Mouse (Mus musculus) ovary, adult 18-20 months (tissue): ENCODE results near the gene Phykpl.
"Not testable (repeated sequence)": the region's sequence is repeated elsewhere in the genome, so short reads cannot be mapped to it uniquely, and the experiment has no call there.

ENCODE experiments used
- DNase-seq: peaks from one replicate; pipeline ENCODE4 v3.0.0; 2022; ENCODE audit warnings: low spot score, mixed read lengths

The Phykpl gene

DNA sequence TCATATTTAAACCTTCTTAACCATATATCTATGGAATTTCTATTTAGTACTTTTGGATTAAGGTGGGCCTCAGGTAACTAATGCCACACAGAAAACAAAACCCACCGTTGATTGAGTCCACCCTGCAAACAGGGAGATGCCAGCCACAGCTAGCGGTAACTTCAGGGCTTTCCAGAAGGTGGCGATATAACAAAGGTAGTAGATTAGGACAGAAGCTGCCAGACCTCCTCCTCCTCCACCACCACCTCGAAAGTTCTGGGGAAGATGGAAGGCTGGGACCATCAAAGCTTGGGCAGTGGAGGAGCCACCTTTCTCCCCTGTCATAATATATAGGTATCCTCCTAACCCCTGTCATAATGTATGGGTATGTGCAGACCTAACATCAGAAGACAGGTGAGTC, 33.1 kb downstream of the Phykpl start:
- DNase-seq: peak; percentile 38

DNA sequence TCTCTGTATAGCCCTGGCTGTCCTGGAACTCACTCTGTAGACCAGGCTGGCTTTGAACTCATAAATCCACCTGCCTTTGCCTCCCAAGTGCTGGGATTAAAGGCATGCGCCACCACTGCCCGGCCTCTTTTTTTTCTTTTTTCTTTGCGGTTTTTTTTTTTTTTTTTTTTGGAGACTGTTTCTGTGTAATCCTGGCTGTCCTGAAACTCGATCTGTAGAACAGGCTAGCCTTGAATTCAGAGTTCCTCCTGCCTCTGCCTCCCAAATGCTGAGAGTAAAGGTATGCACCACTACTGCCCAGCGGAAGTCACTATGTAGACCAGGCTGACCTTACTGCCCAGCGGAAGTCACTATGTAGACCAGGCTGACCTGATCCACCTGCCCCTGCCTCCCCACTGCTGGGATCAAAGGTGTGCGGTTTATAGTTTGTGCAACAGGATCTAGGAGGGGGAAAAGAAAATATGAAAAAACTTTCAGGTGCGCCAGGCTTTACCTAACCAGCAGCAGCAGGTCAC, 34.4 kb downstream of the Phykpl start:
- no peak for DNase-seq

DNA sequence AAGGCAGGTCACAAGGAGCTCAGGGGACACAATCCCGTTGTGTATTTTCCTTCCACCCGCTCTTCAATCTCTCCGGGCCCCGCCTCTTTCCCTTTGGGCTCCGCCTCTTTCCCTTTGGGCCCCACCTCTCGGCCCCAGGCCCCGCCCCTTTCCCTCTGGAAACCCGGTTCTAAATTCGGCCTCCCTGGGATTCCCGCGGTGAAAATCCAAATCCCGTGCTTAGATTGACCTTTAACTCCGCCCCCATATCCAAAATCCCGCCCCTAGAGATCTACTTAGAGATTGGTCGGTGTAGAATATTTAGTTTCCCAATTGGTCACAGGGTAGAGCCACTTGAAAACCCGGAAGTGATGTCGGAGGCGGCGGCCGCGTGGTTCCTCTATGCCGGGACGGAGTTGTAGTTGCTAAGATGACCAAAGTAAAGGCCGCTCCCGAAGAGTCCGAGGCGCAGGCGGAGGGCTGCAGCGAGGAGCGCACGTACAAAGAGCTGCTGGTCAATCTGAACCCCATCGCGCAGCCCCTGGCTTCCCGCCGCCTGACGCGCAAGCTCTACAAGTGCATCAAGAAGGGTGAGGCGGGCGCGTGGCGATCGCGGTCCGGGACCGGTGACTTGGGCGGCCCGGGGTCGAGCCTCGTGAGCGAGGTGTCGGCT, 35.0 kb downstream of the Phykpl start, which contains the start of gene Nhp2:
TSS of gene Nhp2 (plus strand) at position 327 of the 652 bp plus-strand sequence.
- DNase-seq: peak; percentile 91

DNA sequence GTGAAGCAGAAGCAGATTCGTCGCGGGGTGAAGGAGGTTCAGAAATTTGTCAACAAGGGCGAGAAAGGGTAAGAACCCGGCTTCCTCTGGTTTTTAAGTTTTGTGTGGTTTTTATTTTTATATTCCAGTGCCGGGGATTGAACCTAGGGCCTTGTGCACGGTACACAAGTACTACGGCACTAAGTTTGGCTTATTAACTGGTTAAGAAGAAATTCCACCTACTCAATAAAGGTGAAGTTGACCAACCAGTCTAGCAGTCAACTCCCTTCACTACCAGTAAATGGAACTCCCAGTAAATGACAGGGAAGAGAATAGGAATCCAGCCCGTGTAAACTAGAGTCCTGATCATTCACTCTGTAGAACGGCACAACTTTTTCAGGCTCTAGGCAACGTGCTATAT, 35.5 kb downstream of the Phykpl start:
- no peak for DNase-seq

DNA sequence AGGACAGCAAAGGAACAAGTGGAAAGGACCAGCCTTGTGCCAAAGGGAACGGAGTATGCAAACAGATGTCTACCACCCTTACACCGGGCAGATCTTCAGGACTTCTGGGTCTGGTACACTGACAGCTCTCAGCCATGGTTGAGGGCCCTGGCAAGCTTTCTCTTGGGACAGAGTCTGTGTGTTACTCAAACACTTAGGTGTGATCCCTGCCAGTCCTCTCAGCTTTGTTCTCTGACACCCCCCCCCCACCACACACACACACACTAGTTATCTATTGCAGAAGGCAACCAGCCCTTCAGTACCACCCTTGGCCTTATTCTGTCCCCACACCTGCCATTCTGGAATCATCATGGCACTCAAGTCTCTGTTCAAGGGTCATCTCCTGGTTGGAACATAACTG, 37.2 kb downstream of the Phykpl start:
- no peak for DNase-seq

DNA sequence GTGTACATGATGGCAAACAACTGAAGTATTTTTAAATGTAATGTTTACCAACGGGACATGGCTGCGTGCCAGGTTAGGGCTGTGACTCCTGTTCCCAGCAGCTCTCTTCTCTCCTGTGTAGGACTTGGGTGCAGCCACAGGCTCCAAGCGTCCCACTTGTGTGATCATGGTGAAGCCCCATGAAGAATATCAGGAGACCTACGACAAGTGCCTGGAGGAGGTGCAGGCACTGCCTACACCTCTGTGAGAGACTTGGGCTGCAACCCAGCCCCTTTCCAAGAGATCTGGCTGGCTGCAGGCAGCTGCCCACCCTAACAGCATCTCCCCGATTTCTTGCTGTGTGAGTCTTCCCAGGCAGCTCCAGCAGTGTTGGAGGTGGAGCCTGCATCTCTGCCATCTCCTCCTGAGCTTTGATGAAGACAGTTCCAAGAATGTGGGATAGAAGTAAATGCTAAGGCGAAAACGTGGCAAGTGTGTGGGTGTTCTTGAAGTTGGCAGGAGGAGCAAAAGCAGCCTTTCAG, 38.5 kb downstream of the Phykpl start:
- DNase-seq: no peak

DNA sequence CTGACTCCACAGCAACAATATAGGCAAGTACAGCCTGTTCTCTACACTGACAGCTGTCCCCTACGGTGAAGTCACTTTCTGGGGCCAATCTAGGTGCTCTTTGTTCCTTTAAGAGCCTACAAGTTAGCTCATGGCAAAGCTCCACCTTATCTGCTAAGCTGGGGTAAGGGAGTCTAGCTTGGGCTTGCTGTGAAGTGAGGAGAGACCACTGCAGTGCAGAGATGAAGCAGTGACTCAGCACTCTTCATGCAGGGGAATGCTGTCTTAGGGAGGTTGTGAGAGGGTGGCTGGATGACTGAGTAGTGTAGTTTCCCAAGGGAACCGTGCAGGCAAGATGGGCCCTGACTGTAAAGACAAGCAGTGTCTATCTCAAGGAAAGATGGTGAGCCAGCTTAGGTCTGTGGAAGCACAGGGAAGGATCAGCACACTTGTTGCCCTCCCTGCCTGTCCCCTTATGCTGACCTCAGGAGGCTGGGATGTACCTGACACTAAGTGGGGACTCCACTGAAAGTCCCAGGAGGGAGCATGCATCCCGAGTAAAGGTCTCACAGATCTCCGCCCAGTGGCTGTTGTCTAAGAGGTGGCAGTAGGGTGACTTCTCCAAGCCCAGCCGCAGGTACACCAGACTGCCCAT, 40.7 kb downstream of the Phykpl start:
- DNase-seq: no peak

DNA sequence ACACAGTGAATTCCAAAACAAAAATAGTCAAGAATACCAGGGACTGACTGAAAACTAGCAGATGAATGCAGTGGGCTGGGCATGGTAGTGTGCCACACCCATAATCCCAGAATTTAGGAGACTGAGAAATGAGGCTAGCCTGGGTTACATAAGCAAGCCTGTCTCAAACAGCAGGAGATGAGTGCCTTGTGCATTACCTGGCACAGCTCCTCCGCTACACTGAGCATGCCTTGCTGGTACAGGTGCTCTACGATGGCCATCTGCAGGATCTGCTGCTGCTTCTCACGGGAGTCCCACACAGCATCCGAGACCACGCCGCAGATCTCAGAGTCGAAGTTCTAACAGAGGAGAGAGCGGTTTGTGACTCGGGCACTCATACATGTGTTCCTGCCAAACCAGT, 42.9 kb downstream of the Phykpl start:
- DNase-seq: no peak

DNA sequence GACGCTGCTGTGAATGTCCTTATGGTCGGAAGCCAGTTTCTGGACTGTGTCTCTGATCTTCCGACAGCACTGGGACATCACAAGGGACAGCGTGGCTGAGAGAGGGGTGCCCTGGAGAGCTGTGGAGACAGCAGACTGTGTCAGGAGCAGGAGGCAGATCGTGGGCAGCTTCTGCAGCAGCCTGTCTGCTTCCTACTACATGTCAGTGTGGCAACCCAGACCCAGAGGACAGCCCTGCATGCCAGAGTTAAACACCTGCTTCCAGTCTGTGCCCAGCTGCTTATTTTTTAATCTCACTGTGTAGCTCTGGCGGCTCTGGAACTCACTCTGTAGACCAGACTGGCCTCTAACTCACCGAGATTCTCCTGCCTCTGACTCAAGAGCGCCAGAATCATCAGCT, 43.4 kb downstream of the Phykpl start:
- no peak for DNase-seq

DNA sequence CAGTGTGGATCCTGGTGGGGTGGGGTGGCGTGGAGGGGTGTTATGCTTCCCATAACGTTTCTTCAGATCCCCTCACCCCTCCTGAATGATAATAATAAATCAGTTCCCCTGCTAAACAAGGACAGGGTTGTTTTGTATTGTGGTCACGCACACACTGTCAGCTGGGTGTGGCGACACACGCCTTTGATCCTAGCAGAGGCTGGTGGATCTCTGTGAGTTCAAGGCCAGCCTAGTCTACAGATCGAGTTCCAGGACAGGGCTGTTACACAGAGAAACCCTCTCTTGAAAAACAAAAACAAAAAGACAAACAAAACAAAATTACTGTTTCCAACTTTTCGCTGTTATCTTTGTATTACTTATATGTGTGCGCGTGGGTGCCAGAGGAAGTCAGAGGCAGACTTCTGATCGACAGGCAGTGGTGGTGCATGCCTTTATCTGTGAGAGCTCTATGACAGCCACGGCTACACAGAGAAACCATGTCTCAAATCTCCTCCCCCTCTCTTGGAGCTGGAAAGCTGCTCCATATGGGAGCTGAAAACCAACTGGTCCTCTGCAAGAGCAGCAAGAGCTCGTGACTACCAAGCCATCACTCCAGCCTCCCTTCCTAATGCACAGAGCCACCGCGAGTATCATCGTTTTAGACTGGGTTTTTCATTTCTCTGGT, 45.2 kb downstream of the Phykpl start:
- DNase-seq: peak; percentile 68

DNA sequence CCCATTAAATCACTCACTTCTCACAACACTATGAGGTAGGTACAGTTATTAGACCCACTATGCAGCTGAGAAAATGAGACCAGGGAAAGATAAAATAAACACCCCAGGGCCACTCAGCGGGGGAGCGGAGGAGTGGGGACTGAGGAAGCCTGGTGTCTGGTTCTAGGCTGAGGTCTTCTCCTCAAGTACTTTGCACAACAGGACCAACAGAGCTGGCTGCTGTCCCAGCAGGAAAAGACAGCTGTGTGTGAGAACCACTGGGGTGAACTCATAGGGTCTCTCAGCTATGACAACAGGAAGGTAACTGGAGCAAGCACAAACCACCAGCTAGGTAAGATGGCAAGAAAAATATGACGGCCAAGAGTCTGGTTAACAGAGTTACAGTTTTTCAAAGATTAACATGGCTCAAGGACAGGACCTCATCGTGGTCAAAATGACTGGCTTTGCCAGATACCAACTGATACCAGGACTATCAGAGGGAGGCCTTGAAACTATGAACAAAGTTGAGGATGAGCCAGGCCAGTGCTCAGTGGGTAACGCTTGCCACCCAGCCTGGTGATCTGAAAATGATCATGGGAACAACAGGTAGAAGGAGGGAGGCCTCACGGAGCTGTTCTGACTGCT, 47.7 kb downstream of the Phykpl start:
- DNase-seq: peak; percentile 58

DNA sequence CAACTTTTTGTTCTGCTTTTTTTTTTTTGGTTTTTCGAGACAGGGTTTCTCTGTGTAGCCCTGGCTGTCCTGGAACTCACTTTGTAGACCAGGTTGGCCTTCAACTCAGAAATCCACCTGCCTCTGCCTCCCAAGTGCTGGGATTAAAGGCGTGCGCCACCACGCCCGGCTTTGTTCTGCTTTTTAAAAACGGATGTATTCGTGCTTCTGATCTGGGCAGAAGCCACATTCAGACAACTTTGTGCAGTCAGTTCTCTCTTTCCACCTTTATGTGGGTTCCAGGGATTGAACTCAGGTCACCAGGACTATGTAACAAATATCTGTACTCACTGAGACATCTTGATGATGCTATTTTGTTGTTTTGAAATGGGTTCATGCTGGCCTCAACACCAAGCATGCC, 48.6 kb downstream of the Phykpl start:
- not testable (repeated sequence) for DNase-seq

DNA sequence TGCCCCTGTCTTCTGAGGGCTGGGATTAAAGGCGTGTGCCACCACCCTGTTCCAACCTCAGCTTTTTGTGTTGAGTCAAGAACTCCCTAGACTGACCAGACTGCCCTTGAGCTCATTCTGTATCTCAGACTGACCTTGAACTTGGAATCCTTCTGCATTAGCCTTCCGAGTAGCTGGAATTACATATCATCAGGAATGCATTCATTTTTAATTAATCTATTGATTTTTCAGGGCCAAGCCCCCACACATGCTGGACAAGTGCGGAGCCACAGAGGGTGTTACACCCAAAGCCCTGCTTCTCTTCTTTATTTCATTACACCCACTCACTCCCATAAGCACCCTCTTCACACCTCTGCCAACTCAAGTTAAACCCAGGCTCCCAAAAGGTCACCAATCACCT, 49.2 kb downstream of the Phykpl start:
- DNase-seq: peak; percentile 38

DNA sequence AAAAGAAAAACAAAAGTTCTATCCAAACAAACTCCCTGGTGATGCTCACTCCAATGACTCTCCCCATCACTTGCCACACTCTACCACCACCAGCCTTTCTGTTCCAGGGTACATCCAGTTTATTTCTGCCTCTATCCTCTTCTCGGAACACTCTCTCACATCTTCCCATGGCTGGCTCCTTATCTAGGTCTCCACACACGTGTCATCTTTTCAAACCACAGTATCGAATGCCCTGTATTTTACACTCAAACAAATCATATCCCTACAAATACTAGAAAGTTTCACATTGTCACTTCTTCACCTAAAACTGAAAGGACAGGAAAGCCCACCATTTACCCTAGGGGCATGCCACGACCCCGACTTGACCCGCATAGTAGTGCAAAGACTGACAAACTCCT, 50.6 kb downstream of the Phykpl start:
- DNase-seq: no peak

DNA sequence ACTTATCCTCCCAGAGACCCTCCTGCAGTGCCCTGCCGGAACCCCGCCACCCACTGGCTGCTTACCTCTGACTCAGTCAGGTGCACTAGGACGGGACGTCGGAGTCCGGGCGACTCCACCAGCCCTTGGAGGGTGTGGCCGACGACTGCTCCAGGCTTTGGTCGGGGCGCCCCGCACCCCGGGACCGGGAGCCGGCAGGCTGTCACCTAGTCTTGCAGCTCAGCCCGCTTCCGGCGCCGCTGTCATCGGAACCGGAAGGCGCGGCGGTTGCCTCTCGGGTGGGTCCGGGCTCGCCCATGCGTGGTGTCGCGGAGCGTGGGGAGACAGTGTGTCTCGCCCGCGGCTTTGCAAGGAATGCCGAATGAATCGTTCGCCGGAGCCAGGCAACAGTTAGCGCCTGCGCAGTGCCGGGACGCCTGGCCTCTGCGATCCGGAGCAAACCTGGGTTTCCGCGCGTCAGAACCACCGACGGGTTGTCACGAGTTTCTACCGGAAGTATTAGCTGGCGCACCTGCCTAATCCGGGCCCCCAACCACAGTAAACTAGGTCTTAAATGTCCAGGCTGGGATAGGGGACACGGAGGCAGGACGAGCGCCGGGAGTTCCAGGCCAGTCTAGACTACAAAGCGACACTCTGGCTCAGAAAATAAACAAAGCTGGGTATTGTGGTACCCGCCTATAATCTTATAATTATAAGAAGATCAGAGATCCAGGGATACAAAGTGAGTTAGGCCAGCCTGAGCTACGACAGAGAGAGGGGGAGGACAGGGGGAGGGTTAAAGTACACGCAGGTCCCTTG, 51.2 kb downstream of the Phykpl start, which contains the start of gene Rmnd5b:
TSS of gene Rmnd5b (minus strand) at position 372 of the 798 bp plus-strand sequence.
- DNase-seq: peak; percentile 80

DNA sequence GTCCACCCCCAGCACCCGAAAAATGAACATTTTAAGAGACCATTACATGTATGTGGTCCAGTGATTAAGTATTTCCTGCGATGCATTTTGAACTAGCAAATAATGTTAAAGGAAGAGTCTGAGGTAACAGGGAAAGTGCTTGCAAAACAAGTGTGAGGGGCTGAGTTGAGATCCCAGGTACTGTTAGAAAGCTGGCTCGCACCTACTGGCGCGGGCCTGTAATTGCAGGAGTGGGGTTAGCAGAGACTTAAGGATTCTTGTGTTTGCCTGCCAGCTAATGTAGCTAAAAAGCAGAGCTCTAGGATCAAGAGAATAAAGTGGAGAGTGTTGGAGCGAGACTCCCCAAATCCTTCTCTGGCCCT, 51.7 kb downstream of the Phykpl start:
- DNase-seq: no peak

DNA sequence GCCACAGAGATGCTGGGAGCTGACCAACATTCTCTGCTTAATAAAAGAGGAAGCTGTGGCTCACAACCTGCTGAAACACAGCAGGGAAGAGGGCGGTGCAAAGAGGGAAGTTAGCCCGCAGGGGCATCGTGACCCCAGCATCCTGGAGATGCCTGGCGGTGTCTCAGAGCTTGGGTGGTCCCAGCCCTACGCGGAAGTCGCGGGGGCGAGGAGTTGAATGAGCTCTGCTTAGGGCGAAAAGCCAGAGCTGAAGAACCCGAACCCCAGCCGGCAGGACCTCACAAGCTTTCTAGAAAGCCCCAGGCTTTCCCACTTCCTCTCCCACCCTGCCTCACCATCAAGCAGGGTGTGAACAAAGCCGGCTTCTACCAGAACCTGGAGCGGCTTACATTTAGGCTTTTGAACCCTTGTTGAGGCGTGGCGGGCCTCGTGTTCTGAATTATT, 53.4 kb downstream of the Phykpl start:
- peak; percentile 63 for DNase-seq

DNA sequence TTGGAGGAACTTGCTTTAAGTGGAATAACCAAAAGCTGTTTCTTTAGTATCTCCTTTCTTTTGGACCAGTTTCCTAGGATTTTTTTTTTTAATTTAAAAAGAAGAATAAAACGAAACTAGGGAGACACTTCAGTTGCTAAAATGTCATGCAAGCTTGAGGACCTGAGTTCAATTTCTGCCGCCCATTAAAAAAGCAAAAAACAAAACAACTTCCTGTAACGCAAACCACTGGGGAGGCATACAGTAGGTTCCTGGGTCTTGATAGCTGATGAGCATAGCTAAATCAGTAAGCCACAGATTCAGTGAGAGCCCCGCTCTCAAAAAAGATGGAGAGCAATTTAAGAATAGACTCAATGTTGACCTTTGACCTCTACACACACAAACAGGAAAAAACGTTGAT, 53.9 kb downstream of the Phykpl start:
- DNase-seq: no peak

DNA sequence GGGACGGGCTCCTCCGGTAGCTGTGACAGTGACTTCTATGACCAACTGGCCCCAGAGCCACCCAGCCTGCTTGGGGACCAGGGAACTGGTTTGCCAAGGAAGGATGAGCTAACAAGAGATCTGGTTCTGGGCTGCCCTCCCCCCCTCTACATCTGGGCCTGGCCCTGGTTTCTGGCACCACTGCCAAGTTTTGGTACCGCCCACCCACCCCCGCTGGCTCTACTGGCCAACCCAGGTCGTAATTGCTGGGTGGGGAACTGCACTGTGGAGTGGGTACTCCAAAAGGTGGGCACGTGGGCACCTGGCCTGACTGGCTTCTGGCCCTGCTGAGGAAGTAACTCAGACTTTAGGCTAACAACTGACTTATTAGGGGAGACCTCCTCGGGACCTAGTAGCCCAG, 56.2 kb downstream of the Phykpl start:
- no peak for DNase-seq

DNA sequence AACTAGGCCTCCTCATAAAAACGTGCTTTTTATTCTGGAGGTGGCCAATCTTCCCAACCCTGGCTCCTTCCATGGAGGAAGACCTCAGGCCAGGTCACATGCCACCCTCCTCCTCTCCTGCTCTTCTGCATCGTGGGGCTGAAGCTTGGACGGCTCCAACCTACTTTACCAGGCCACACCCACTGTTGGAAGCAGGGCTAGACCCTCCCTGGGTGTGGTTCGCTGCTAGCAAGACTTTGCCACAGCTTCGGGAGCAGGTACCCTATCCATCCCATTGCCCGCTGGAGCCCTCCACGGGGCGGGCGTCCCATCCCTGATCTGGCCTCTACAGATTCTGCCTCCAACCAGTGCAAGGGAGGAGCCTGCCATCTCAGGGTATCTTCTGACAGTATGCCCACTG, 58.6 kb downstream of the Phykpl start:
- no peak for DNase-seq

DNA sequence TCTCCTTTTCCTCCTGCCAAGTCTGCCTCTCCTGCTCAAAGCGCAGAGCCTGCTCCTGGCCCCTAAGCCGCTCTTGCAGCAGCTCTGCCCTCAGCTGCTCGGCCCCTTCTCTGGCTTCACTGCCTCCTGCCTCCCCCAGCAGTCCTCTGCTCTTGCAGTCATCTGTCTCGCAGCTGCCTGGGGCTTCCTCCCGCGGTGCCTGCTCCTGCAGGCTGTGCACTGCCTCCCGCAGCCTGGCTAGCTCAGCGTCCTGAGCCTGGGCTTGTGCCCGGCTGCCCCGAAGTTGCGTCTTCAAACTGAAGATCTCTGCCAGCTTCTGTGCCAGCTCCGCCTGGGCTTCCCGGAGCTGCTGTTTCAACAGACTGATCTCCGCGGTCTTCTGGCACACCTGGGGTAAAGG, 59.2 kb downstream of the Phykpl start:
- DNase-seq: no peak

DNA sequence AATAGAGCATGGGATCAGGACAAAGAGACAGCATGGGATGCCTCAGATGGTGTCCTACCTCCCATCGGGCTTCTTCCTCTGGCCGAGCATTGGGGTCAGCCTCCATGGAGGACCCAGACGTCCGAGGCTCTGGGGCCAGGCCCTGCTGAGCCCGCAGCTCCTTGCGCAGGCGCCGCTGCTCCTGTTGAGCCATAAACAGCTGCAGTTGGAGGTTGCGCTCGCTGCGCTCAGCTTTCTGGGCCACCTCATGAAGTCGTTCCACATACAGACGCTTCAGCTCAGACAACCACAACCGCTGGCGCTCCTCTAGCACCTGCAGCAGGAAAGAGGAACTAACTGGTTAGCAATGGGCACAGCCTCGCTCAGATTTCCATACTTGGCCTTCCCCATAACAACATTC, 59.7 kb downstream of the Phykpl start:
- DNase-seq: no peak
